Mouse (Mus musculus) monocyte, adult 5-6 weeks (primary cell): ENCODE measurements around the gene Olfr160. TPM values are rescaled to one million over a fixed set of nuclear protein-coding genes. Genes with fewer than 3 reads are reported as not detected.

Experiments
- ATAC-seq: fragments of 153-309, 156-312 bp; replicated peaks from 2 replicates; pipeline ENCODE4 v1.8.0; 2017; ENCODE audit warnings: mild to moderate bottlenecking; ENCODE audit not compliant: low TSS enrichment, insufficient number of reproducible peaks, severe bottlenecking, poor library complexity, low FRiP score
- total RNA-seq: library from RNA; stranded (forward); fragments of 200-1000, 200-491, 200-594 nt; gene quantifications from 3 replicates; pipeline ENCODE4 v1.2.3, GENCODE M21; 2017

The Olfr160 gene
- total RNA-seq, 1 experiment from 2014 or later: not detected

- no peak for ATAC-seq
Observed at GRCm38 (mm10) chr9:37659413-37659812, 56.6 kb downstream of the Olfr160 start.

Other genes starting within 250 kb of the Olfr160 start
- 20.9 to 44.1 TPM (median 28.5 TPM) in 3 replicates for gene Msantd2, start 226.9 kb downstream of the Olfr160 start, total RNA-seq
- gene Esam, start 188.2 kb downstream of the Olfr160 start, total RNA-seq: 3.2 TPM in 1 of 3 replicates, not detected in the others
- gene Vsig2, start 177.0 kb downstream of the Olfr160 start, total RNA-seq: not detected in 3 replicates
- gene Nrgn, start 163.3 kb downstream of the Olfr160 start, total RNA-seq: 6.3 to 35.0 TPM (median 6.9 TPM) in 3 replicates
- gene Siae, start 160.6 kb downstream of the Olfr160 start, total RNA-seq: 4.1 to 10.4 TPM (median 4.7 TPM) in 3 replicates
- 1.3 to 3.3 TPM in 2 of 3 replicates, not detected in the other for gene Spa17, start 102.5 kb downstream of the Olfr160 start, total RNA-seq
- 27.0 to 51.1 TPM (median 38.1 TPM) in 3 replicates for gene Tbrg1, start 58.9 kb downstream of the Olfr160 start, total RNA-seq
- gene Panx3, start 47.0 kb downstream of the Olfr160 start, total RNA-seq: not detected in 3 replicates
- gene Olfr874, start 28.9 kb upstream of the Olfr160 start, total RNA-seq: not detected in 3 replicates
- gene Olfr875, start 55.6 kb upstream of the Olfr160 start, total RNA-seq: not detected in 3 replicates
- gene Olfr876, start 86.8 kb upstream of the Olfr160 start, total RNA-seq: not detected in 3 replicates
- gene Olfr877, start 138.0 kb upstream of the Olfr160 start, total RNA-seq: not detected in 3 replicates
- not detected in 3 replicates for gene Olfr145, start 180.5 kb upstream of the Olfr160 start, total RNA-seq
- gene Olfr878, start 201.6 kb upstream of the Olfr160 start, total RNA-seq: not detected in 3 replicates